Mouse (Mus musculus) hindbrain, embryonic 13.5 days (tissue): Measurements from ENCODE around the gene Kctd2. TPM values are rescaled to one million over a fixed set of nuclear protein-coding genes. Genes with fewer than 3 reads are reported as not detected.
A peak's percentile ranks its signal among the peaks of the same experiment; 100 is the strongest.

Experiments
- ATAC-seq: fragments of 200-750 bp; cut with Nextera tagmentation; 2 replicates; pipeline ENCODE4 v1.8.0; 2017; ENCODE audit warnings: moderate TSS enrichment; ENCODE audit not compliant: low FRiP score
- H3K27ac ChIP-seq: fragments of 300-500 bp; sonication (generic); 2 replicates; pipeline ENCODE4 v1.5.1; 2015; ENCODE audit warnings: inconsistent platforms, mild to moderate bottlenecking, moderate library complexity
- H3K27me3 ChIP-seq: fragments of 300-500 bp; sonication (generic); 2 replicates; pipeline ENCODE4 v1.6.1; 2015; ENCODE audit warnings: mild to moderate bottlenecking, inconsistent platforms
- H3K36me3 ChIP-seq: fragments of 300-500 bp; sonication (generic); 2 replicates; pipeline ENCODE4 v1.6.1; 2015; ENCODE audit warnings: mild to moderate bottlenecking, inconsistent platforms
- H3K4me1 ChIP-seq: fragments of 300-500 bp; sonication (generic); replicated peaks from 2 replicates; pipeline ENCODE4 v1.6.1; 2015; ENCODE audit warnings: inconsistent platforms
- H3K4me2 ChIP-seq: fragments of 300-500 bp; sonication (generic); 2 replicates; pipeline ENCODE4 v1.6.1; 2015; ENCODE audit warnings: inconsistent platforms, mild to moderate bottlenecking, moderate library complexity
- H3K4me3 ChIP-seq: fragments of 300-500 bp; sonication (generic); 2 replicates; pipeline ENCODE4 v1.5.1; 2015; ENCODE audit warnings: mild to moderate bottlenecking, inconsistent platforms
- H3K9ac ChIP-seq: fragments of 300-500 bp; sonication (generic); 2 replicates; pipeline ENCODE4 v1.6.1; 2015; ENCODE audit warnings: mild to moderate bottlenecking, inconsistent platforms
- H3K9me3 ChIP-seq: fragments of 300-500 bp; sonication (generic); 2 replicates; pipeline ENCODE4 v1.6.1; 2016; ENCODE audit warnings: inconsistent platforms
- WGBS: fragments of 180-500 bp; shearing (Covaris S2); methylation state at CpG from one replicate; pipeline ENCODE4 v1.1.7; 2015; 5-methylcytosine and 5-hydroxymethylcytosine counted together
- polyA plus RNA-seq: library from polyadenylated mRNA; unstranded; fragments of >200 nt; fragmentation: Nextera tagmentation; extraction: Ambion mirVana; gene quantifications from 2 replicates; pipeline ENCODE4 v1.2.1, GENCODE M21; 2015

Kctd2 gene
- polyA plus RNA-seq, 1 experiment from 2014 or later, result 22.2 TPM

- Histone ChIP-seq H3K4me2 (peak within 1 kb of the TSS; percentile 71), H3K27ac (peak within 1 kb of the TSS; percentile 95), H3K36me3 (peaks cover 30% of the 10 kb centered on the region), H3K4me3 (peak within 1 kb of the TSS; percentile 74), H3K9me3 (no peaks in the 10 kb centered on the region), H3K9ac (peak within 1 kb of the TSS; percentile 93), H3K4me1 (peaks cover 45% of the 10 kb centered on the region), H3K27me3 (no peaks in the 10 kb centered on the region)
- ATAC-seq, result peak; percentile 88
- WGBS, result 4% methylated on average over 50 of the region's 50 CpGs
Measured at GRCm38 (mm10) chr11:115403338-115404124, 16.4 kb upstream of the Kctd2 start, which contains the start of gene Mrpl58. TSS of gene Mrpl58 (plus strand) at chr11:115403752.

DNA sequence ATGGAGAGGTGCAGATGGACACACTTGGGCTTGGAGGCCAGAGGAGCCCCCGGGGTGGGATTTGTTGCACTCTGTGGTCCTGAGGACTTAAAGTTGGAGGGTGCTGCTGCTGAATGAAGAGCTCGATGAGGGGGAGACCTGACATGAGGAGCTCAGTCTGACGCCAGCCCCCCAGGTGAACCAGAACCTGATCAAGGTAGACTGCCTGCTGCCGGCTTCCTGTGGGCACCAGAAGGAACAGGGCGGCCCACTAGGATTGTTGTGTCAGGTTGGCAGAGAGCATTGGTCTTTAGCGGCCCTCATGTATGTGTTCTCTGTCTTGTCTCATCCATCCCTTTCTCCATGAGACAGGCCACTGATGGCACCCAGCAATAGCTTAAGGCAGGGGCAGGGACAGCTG, 14.2 kb upstream of the Kctd2 start:
- Histone ChIP-seq H3K4me2 (no peak overlapping the region), H3K27ac (no peak overlapping the region), H3K36me3 (peaks cover 46% of the 10 kb centered on the region), H3K9ac (no peak overlapping the region), H3K4me1 (peaks cover 58% of the 10 kb centered on the region), H3K27me3 (no peaks in the 10 kb centered on the region), H3K9me3 (no peaks in the 10 kb centered on the region), H3K4me3 (no peak overlapping the region)
- no peak for ATAC-seq
- 97% methylated on average over 6 of the region's 6 CpGs for WGBS

DNA sequence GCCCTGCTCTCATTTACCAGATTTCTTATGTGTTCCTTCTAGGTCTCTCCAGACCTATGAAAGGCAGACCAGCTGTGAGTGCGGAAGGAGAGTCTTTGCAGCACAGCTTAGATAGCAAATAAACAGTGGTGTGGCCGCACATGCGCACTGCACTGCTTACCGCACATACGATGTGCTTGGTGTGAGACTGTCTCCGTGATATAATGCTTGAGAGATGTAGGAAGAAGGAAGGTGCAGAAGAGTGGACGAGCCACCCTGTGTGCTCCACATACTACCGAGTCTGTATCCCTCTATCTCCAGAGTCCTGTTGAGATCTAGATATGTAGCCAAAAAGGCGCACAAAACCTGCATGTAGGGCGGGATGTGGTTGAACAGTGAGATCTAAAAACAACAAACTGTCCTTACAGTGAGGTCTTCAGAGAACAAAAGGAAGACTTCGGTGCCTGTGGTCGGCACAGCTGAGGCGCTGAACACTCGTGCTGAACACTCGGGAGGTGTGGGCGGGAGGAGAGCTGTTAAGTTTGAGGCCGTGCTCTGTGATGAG, 13.0 kb upstream of the Kctd2 start:
- Histone ChIP-seq H3K36me3 (peaks cover 53% of the 10 kb centered on the region), H3K4me3 (no peak overlapping the region), H3K4me2 (no peak overlapping the region), H3K27me3 (no peaks in the 10 kb centered on the region), H3K9me3 (no peaks in the 10 kb centered on the region), H3K4me1 (peaks cover 64% of the 10 kb centered on the region), H3K27ac (no peak overlapping the region), H3K9ac (no peak overlapping the region)
- no peak for ATAC-seq
- 96% methylated on average over 17 of the region's 17 CpGs for WGBS

DNA sequence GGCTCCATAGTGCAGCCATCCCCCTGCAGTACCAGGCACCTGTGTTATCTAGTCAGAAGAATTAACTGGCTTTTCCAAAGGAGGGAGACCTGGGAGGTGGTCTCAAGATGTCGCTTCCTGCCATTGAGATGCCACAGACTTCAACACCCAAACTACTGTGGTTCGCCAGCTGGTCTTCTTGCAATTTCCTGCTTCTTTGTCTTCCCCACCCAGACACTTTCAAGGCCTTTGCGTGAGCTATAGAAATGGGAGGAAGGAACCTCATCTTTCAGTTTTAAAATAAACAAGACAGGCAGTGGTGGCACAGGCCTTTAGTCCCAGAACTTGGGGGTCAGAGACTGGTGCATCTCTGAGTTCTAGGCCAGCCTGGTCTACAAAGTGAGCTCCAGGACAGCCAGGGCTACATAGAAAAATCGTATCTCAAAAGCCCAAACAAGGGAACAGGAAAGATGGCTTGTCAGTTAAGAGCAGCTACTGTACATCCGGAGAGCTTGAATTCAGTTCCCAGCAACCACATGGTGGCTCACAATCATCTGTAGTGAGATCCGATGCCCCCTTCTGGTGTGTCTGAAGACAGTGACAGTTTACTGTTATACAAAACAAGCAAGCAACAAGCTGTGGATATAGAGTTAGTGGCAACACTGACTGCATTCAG, 11.5 kb upstream of the Kctd2 start:
- H3K4me2 ChIP-seq, result no peak overlapping the region
- peaks cover 71% of the 10 kb centered on the region for H3K4me1 ChIP-seq
- WGBS, result 83% methylated on average over 6 of the region's 6 CpGs
- no peak overlapping the region for H3K4me3 ChIP-seq
- no peak for ATAC-seq
- peaks cover 53% of the 10 kb centered on the region for H3K36me3 ChIP-seq
- no peaks in the 10 kb centered on the region for H3K9me3 ChIP-seq
- no peak overlapping the region for H3K9ac ChIP-seq
- no peaks in the 10 kb centered on the region for H3K27me3 ChIP-seq
- peak overlapping the region; percentile 81 for H3K27ac ChIP-seq

DNA sequence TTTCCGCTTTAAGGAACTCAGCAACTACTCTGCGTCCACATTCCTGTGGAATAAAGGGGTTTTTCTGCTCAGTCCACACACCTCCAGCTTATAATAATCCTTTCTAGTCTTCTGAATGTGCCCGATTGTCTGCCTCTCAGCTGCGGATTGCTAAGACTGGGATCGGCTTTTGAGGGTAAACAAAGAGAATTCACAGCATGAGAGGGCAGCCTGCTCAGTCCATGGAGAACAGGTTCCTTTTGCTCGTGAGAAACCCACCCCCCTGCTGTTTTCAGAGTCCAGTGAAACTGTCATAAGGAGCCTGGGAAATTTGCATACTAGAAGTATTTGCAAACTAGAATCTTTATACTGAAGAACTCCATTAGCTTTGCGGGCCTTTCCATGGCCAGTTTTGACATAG, 10.4 kb upstream of the Kctd2 start:
- no peak overlapping the region for H3K4me3 ChIP-seq
- H3K27ac ChIP-seq, result peak overlapping the region; percentile 81
- no peaks in the 10 kb centered on the region for H3K27me3 ChIP-seq
- H3K9ac ChIP-seq, result peak overlapping the region; percentile 46
- no peak for ATAC-seq
- peaks cover 74% of the 10 kb centered on the region for H3K4me1 ChIP-seq
- peaks cover 53% of the 10 kb centered on the region for H3K36me3 ChIP-seq
- WGBS, result 27% methylated on average over 7 of the region's 7 CpGs
- no peak overlapping the region for H3K4me2 ChIP-seq
- no peaks in the 10 kb centered on the region for H3K9me3 ChIP-seq

DNA sequence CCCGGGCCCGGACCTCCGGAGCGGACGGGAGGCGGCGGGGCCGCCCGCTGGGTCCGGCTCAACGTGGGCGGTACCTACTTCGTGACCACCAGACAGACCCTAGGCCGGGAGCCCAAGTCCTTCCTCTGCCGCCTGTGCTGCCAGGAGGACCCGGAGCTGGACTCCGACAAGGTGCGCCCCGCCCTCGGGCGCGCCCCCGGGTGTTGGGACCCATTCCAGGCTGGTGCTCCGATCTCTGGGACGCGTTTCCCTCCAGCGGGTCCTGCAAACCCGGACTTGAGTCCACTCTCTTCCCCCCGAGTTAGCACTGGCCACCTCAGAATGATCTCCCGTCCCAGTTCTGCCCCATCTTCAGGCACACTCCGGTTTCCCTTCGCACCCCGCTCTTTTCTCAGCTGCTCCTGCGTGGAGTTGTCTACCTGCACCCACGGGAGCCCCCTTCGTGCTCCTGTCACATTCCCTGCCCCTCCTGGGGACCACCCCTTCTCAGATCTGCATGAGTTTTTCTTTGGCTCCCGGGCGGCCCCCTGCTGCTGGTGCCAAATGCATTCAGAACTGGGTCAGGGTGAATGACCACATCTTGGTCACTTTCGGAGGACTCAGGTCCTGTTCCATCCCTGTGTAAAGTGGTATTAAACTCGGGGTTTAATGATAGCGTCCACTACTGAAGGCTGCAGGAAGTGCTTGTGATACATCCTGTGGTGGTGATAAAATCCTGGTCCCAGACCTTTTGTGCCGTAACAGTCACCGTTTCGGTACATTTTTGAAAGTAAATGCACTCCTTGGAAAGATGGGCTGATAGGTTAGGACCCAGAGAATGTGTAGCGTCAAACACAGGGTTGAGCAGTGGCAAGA, 635 bp downstream of the Kctd2 start:
- WGBS, result 2% methylated on average over 42 of the region's 45 CpGs
- ATAC-seq, result peak; percentile 78
- peaks cover 42% of the 10 kb centered on the region for H3K36me3 ChIP-seq

DNA sequence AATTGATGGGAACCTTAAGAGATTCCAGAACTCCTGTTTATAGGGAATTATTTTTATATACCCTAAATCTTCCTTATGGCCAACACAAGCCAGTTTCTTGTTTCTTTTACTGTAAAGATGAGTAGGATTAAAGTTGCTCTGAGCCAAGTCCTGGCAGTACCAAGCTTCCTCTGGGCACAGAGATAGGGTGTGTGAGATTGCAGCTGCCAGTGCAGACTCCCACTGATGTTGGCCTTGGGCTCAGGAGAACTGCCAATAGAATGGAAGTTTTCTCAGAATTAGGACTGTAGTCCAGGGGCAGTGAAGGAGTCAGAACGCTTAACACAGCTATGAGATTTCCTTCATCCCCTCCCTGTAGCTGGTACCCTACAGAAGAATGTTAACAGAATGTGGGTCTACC, 1.4 kb downstream of the Kctd2 start:
- peak overlapping the region; percentile 90 for H3K4me3 ChIP-seq
- peaks cover 42% of the 10 kb centered on the region for H3K36me3 ChIP-seq
- ATAC-seq, result no peak
- no peak overlapping the region for H3K27ac ChIP-seq
- peaks cover 44% of the 10 kb centered on the region for H3K4me1 ChIP-seq
- no peaks in the 10 kb centered on the region for H3K27me3 ChIP-seq
- H3K9ac ChIP-seq, result peak overlapping the region; percentile 96; the same call in 1 of the 2 replicates
- H3K4me2 ChIP-seq, result peak overlapping the region; percentile 99
- 55% methylated on average over 1 of the region's 1 CpGs for WGBS
- no peaks in the 10 kb centered on the region for H3K9me3 ChIP-seq

More for the DNA sequence above, 635 bp downstream of the Kctd2 start:
- H3K4me3 ChIP-seq, result peak overlapping the region; percentile 90
- H3K9me3 ChIP-seq, result no peaks in the 10 kb centered on the region
- peak overlapping the region; percentile 96 for H3K9ac ChIP-seq
- peak overlapping the region; percentile 99 for H3K4me2 ChIP-seq
- H3K27me3 ChIP-seq, result no peaks in the 10 kb centered on the region
- H3K4me1 ChIP-seq, result peaks cover 44% of the 10 kb centered on the region
- H3K27ac ChIP-seq, result peak overlapping the region; percentile 92

DNA sequence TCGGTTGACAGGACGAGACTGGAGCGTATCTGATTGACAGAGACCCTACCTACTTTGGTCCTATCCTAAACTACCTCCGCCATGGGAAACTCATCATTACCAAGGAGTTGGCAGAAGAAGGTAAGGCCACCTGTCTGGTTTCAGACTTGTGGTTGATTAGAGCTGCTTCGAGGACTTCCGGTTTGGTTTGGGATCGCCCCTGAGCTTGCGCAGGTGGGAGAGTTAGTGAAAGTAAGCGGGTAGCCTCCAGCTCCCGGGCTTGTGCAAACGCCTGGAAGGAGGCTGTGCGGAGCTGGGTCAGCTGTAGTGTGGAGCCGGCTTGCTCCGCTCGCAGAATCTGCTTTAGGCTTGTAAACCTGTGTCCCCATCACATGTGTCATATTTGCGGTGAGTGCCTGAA, 2.0 kb downstream of the Kctd2 start:
- H3K9ac ChIP-seq, result no peak overlapping the region
- H3K9me3 ChIP-seq, result no peaks in the 10 kb centered on the region
- ATAC-seq, result no peak
- H3K36me3 ChIP-seq, result peaks cover 42% of the 10 kb centered on the region
- H3K27me3 ChIP-seq, result no peaks in the 10 kb centered on the region
- H3K4me3 ChIP-seq, result no peak overlapping the region
- no peak overlapping the region for H3K27ac ChIP-seq
- 91% methylated on average over 16 of the region's 16 CpGs for WGBS
- H3K4me1 ChIP-seq, result peaks cover 43% of the 10 kb centered on the region
- H3K4me2 ChIP-seq, result no peak overlapping the region

DNA sequence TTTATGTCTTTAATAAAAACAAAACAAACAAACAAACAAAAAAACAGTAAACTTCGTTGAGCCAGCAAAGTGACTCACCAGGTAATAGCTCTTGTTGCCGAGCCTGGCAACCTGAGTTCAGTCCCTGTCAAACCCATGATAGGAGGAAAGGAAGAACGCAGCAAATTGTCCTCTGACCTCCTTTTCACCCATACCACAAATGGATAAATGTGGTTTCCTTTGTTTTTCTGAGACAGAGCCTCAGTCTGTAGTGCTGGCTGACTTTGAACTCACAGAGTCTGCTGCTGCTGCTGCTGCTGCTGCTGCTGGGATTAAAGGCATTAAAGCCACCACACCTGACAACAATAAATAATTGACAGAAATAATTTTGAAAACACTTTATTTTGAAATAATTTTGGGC, 3.2 kb downstream of the Kctd2 start:
- H3K4me3 ChIP-seq, result no peak overlapping the region
- no peak overlapping the region for H3K4me2 ChIP-seq
- ATAC-seq, result no peak
- WGBS, result 81% methylated on average over 3 of the region's 3 CpGs
- H3K4me1 ChIP-seq, result peaks cover 44% of the 10 kb centered on the region
- no peaks in the 10 kb centered on the region for H3K9me3 ChIP-seq
- H3K9ac ChIP-seq, result no peak overlapping the region
- peaks cover 37% of the 10 kb centered on the region for H3K36me3 ChIP-seq
- no peaks in the 10 kb centered on the region for H3K27me3 ChIP-seq
- H3K27ac ChIP-seq, result no peak overlapping the region

- peaks cover 32% of the 10 kb centered on the region for H3K4me1 ChIP-seq
- no peak overlapping the region for H3K9ac ChIP-seq
- no peak overlapping the region for H3K4me2 ChIP-seq
- H3K9me3 ChIP-seq, result no peaks in the 10 kb centered on the region
- peaks cover 48% of the 10 kb centered on the region for H3K36me3 ChIP-seq
- H3K4me3 ChIP-seq, result no peak overlapping the region
- no peak overlapping the region for H3K27ac ChIP-seq
- ATAC-seq, result no peak
- H3K27me3 ChIP-seq, result no peaks in the 10 kb centered on the region
- 88% methylated on average over 7 of the region's 7 CpGs for WGBS
Measured at GRCm38 (mm10) chr11:115424666-115425065, 4.7 kb downstream of the Kctd2 start.

DNA sequence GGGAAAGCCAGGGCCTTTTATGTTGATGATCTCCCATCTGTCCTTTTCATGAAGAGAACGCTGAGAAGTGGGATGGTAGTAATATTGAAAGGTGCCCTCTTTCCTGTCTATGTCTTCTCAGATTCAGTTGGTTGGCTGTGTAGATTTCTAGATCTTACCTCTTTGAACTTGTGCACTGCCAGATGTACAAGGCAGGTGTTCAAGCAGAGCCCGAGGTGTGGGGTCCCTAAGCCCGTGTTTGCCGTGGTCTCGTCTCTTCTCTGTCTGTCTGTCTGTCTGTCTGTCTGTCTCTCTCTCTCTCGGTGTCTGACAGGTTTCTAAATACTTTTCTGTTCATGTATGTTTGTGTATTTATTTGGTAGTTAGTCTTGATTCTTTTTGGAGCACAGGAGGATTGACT, 5.7 kb downstream of the Kctd2 start:
- 94% methylated on average over 6 of the region's 6 CpGs for WGBS

More for the DNA sequence above, 5.7 kb downstream of the Kctd2 start:
- Histone ChIP-seq H3K4me2 (no peak overlapping the region), H3K4me3 (no peak overlapping the region), H3K4me1 (peaks cover 30% of the 10 kb centered on the region), H3K9ac (no peak overlapping the region; the same call in 1 of the 2 replicates), H3K27me3 (no peaks in the 10 kb centered on the region), H3K27ac (no peak overlapping the region), H3K36me3 (peaks cover 58% of the 10 kb centered on the region), H3K9me3 (no peaks in the 10 kb centered on the region)
- no peak for ATAC-seq
